Mouse (Mus musculus): Measurements from ENCODE around the gene Tbl3. TPM values are rescaled to one million over a fixed set of nuclear protein-coding genes. Genes with fewer than 3 reads are reported as not detected.

The Tbl3 gene
- total RNA-seq (2023) = 10 to 100 TPM; 16.1 to 22.1 TPM

DNA sequence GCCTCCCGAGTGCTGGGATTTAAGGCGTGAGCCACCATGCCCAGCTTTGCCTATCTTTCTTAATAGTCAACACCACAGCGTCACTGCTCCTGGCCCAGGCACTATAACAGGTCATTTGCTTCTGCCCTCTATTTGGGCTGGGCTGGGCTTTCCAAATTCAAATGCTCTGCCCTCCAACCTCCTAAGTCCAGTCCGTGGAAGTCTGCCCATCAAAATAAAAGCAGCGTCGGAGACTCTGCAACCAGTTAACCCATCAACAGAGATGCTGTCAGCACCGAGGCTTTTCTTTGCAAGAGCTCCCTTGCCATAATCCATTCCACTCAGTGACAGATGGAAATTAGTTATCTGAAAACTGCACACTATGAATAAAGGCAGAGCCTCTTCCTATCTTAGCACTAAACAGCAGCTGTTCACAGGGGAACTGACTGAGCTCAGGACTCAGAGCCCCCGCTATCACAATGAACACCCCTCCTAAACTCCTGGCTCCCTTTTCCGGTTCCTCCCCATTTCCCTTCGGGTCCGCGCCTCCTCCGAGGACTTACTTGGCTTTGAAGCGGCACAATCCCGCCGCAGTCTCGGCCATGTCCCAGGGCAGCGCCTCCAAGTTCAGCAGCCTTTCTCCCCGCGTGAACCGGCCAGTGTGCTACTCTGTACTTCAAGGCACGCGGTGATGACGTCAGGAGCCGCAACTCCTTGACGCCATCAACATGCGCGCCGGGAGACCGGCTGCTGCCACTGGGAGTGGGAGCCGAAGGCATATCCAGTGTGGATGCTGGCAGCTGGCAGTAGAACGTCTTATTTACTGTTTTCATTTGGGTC lies at the start of gene Tbl3:
TSS of gene Tbl3 (minus strand) at position 679 of the 819 bp plus-strand sequence.

DNA sequence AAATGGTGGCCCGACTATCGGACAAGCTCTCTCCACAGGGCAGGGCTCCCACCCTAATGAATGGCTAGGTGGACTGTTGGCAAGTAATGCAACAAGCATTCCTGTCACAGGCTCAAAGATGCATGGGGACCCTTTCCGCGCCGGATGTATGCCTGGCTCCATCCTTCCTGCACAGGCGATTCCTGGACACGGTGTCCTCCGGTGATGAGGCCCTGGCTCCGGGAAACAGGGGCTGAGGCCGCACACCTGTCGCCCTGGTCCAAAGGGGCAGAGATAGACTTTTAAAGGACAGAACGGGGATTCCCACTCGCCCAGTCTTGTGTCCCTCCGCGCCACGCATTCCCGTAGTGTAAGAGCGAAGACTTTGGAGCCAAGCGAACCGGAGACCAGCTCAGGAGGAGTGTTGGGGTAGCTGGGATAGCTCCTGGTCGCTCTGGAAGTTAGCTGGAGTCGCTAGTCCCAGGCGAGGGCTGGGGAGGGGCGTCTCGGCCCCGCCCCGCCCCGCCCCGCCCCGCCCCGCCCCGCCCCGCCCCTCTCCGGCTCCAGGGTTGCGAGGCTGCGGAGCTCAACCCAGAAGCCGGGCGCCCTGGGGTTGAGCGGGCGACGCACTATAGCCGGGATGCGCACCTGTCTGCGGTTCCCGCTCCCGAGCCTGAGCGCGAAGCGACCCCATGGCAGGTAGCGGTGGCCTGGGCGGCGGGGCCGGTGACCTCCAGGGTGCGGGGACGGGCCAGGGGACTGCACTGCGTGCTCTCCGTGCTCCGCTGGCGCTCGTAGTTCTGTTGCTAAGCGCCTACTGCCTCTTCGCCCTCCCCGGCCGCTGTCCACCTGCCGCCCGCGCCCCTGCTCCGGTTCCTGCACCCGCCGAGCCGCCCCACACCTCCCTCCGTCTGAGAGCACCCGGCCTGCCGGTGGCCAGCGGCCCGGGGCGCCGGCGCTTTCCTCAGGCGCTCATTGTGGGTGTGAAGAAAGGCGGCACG lies 45.2 kb upstream of the Tbl3 start, which contains the start of gene Hs3st6:
TSS of gene Hs3st6 (plus strand) at position 574 of the 980 bp plus-strand sequence.

DNA sequence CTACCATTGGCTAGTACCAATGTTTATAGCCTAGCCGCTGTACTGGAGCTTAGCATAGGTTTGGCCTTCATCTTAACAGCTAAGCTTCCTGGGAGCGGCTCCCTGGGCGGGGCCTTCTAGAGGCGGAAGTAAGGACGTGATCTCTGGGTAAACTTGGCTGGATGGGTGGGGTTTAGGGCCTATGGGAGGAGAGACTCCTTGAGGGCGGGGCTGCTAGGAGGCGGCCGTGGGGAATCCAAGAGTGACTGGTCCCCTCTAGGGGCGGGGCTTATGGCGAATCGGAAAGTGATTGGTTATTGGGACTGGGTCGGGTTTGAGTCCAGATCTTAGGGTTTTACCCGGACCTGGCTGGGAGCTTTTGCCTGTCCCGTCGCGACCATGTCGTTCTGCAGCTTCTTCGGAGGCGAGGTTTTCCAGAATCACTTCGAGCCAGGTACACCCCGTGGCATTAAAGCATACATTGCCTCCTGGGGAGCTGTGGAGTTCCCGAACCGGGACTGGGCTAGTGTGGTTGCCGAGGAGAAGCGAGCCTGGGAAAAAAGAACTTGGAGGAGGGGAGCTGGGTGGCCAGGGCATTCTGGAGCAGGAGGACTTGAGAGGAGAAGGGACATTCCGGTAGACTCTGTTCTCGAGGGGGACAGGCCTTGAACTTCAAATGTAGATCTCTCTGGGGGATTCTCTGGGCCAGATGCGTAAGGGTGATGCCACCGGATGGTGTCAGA lies 29.0 kb upstream of the Tbl3 start, which contains the start of gene Msrb1:
TSS of gene Msrb1 (plus strand) at position 313 of the 722 bp plus-strand sequence.

DNA sequence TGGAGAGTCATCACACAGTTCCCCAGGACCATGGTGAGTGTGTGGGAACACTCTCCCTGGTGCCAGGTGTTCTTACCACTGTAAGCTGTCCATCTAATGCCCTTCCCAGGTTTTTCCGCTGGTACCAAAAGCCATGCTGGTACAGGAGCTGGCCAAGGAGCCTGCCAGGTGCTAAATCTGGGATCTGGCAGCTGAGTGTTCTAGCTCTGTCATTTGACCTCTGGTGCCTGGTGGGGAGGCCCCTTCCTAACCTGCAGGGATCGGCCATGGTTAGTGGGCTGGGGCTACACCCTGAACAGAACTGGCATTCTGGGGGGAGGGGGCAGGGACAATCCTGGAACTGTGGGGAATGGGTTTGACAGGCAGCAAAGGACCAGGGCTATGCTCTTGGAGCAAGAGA lies 20.2 kb upstream of the Tbl3 start, which contains the start of gene Rpl3l:
TSS of gene Rpl3l (plus strand) at position 203 of the 400 bp plus-strand sequence.

DNA sequence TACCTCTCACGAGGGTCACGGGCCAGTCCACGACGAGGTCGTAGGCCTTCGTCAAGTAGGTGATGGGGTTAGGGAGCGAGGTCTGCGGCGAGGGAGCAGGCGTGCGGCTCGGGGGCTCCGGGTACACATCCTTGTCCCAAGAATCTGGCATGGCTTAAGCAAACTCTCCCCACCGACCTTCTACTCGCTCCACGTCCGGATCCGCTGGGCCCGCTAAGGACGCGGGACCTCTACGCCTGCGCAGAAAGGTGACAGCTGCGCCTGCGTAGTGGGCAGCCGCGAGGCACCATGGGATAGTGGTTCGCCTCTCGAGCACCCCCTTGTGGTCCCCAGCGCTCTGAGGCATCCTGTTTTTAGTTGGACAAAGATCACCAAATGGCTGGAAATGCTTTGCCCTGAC lies 16.7 kb upstream of the Tbl3 start, which contains the start of gene Ndufb10:
TSS of gene Ndufb10 (minus strand) at position 295 of the 400 bp plus-strand sequence.

DNA sequence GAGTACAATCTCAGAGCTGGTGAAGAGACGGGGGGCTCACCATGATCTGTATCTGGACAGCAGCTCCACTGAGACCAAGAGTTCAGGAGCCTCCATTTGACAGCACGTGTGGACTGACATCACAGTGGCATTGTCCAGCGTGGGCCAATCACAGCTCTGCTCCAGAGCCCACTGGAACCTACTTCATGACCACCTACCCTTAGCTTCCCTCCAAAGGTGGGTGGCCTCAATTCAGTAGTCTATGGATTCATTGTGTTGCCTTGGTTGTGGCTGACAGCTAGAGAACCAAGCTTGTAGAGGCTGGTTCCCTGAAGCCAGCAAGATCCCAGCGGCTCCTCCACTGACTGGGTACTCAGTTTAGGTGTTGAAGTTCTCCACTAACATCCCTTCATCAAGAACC lies 10.5 kb upstream of the Tbl3 start, which contains the start of the genes Rnf151 and Rps2:
TSS of gene Rnf151 (minus strand) at position 121 of the 400 bp plus-strand sequence.
TSS of gene Rps2 (plus strand) at position 174 of the 400 bp plus-strand sequence.

DNA sequence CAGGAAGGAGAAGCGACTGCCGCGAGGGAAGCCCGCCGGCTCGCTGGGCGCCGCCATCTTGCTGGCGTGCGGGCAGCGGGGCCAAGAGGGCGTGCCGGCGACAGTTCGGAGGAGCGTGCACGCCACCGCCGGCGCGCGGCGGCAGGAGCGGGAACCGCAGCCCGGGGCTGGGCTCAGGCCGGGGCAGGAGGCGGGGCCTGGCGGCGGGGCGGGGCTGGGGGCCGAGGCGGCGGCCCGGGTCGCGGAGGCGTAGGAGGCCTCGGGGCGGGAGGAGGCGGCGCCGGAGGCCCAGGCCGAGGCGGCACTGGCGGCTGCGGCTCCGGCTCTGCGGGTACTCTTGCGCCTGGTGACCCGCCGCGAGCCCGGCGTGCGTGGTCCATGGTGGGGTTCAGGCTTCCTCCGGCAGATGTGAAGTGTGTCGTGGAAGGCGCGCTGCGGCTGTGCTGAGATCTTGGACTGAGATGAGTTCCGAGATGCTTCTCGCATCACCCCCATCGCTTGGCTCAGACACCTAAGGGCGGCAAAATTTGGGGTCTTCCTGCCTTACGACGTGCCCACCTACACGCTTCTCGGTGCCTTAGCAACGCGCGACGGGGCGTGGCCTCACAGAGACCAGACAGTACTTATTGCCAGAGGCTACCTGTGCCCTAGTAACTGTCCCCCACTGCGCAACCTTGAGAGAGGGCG lies 11.3 kb downstream of the Tbl3 start, which contains the start of the genes Gfer and Noxo1:
TSS of gene Gfer (minus strand) at position 146 of the 687 bp plus-strand sequence.
TSS of gene Noxo1 (plus strand) at position 224 of the 687 bp plus-strand sequence.

DNA sequence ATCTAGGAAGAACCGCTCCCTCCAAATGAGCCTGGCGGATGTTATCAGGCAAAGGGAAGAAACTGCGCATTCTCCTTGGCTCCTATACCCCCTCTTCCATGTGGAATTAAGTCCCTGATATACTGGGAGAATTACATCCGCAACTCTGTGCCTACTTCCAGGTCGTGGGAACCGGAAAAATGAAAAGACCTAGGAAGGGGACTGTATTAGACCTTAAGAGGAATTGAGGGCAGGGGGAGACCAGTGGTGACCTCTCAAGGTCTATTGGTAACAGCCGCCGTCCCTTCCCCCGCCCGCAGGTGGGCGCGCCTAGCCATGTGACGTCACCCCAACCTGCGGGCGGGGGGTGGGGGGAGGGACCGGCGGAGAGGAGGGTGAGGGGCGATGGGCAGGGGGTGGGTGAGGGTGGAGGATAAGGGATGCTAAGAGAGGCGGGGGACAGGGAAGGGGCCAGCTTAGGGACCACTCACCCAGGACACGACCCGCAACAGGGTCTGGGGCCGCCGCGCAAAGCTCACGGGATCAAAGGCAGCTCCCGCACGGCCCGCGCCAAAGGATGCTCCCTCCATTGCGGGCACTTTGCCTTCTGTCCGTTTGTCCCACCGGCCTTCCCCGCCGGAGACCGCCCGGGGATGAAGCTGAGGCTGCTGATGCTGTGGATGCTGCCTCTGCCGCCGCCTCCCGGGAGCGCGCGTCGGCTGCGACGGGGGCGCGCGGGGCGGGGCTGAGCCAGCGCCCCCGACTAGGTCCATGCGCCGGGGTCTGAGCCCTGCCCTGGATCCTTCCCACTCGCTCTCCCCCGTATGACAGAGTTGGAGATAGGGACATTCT lies 18.0 kb downstream of the Tbl3 start, which contains the start of gene Syngr3:
TSS of gene Syngr3 (minus strand) at position 705 of the 831 bp plus-strand sequence.

DNA sequence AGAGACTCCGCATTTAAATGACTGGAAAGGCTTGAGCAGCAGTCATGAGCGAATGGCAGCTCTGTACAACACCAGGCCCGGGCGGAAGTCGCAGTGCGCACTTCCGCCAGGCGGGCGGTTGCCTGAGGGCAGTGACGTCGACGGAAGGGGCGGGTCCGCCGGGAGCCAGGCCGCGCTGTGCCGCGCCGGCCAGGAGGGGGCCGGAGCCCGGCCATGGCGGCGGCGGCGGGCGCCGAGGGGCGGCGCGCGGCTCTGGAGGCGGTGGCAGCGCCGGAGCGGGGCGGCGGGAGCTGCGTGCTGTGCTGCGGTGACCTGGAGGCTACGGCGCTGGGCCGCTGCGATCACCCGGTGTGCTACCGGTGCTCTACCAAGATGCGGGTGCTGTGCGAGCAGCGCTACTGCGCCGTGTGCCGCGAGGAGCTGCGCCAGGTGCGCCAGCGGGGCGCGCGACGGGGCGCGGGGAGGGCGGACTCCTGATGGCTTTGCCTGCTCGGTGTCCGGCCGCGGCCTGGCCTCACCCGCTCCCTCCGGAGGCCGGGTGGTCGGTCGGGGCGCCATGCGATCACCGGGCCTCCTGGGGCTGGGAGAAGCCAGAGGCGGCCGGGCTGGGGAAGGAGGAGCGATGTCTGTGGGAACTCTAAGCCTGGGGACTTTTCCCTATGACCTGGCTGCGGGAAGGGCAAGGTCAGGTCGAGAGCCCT lies 37.8 kb downstream of the Tbl3 start, which contains the start of gene Zfp598:
TSS of gene Zfp598 (plus strand) at position 143 of the 701 bp plus-strand sequence.

DNA sequence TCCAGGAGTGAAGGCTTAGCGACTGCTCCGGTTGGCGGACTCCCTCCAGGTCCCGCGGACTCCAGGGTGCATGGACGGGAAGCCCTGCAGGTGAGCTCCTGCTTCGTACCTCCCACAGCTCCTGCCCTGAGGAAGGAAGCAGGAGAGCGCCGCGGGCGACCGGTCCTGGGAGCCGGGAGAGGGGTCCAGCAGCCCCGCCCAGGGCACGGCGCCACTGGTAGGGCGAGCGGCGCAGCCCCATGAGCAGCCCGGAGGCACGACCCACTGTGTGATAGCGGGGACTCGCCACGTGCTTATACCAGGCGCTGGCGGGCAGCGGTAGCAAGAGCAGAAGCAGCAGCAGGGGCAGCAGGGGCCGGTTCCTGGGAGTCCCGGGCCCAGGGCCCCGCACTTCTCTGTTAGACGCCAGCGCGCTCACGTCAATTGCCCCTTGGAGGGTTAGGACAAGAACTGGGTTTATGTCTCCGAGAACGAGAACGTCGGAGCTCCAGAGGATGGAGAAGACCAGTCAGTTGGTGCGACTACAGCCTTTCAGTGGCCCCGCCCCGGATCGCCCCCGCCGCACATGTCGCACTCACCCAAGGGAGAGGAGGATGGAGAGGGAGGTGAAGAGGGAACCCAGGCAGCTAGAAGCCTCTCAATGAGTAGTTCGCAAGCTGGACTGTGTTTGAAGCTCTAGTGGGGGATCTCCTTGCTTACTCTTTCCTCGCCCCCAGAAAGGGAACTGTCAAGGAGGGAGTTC lies 49.3 kb downstream of the Tbl3 start, which contains the start of gene Npw:
TSS of gene Npw (minus strand) at position 441 of the 742 bp plus-strand sequence.

DNA sequence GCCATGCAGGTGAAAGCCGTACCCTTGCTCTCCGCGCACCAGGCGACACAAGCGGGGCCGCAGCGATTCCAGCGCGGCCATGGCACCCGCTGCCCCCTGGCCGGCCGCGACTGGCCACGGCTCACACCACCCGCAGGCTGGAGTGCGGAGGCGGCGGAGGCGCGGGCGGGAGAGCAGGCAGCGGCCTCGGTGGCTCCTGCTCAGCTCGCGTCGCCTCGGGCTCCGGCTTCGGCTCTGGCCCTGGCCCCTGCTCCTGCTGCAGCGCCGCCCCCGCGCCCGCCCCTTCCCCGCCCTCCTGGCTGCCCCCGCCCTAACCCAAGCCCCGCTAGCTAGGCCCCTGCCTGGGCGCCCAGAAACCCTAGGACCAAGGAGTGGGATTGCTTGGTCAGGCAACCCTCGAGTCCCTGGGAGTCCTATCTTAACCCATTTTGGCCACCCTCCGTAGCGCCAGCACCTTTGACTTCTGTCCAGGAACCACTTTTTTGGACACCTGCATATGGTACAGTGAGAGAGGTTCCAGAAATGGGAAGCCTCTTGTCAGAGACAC lies 57.3 kb downstream of the Tbl3 start, which contains the start of gene Slc9a3r2:
TSS of gene Slc9a3r2 (minus strand) at position 258 of the 547 bp plus-strand sequence.

Other genes starting within 250 kb of the Tbl3 start
- 10 to 100 TPM; 37.7 to 43.5 TPM for gene E4f1, start 237.3 kb downstream of the Tbl3 start, total RNA-seq (2023)
- 10 to 100 TPM; 14.8 to 18.7 TPM for gene Pgp, start 237.3 kb downstream of the Tbl3 start, total RNA-seq (2023)
- not detected for gene Bricd5, start 233.8 kb downstream of the Tbl3 start, total RNA-seq (2023)
- 10 to 100 TPM; 19.4 to 24.9 TPM for gene Mlst8, start 228.6 kb downstream of the Tbl3 start, total RNA-seq (2023)
- gene Caskin1, start 219.1 kb downstream of the Tbl3 start, total RNA-seq (2023) = not detected
- 100 to 1,000 TPM; 141 to 154 TPM for gene Traf7, start 179.7 kb downstream of the Tbl3 start, total RNA-seq (2023)
- 1 to 10 TPM in 1 of 2 experiments, under 1 TPM in 1; 0.58 to 1.6 TPM for gene Rab26, start 173.4 kb downstream of the Tbl3 start, total RNA-seq (2023)
- 10 to 100 TPM; 41.4 to 46.0 TPM for gene Pkd1, start 157.8 kb downstream of the Tbl3 start, total RNA-seq (2023)
- 10 to 100 TPM; 68.8 to 75.5 TPM for gene Tsc2, start 75.0 kb downstream of the Tbl3 start, total RNA-seq (2023)
- gene Nthl1, start 75.0 kb downstream of the Tbl3 start, total RNA-seq (2023) = 1 to 10 TPM; 1.7 to 2.5 TPM
- 1 to 10 TPM; 2.1 to 2.9 TPM for gene Slc9a3r2, start 57.3 kb downstream of the Tbl3 start, total RNA-seq (2023)
- not detected for gene Npw, start 49.2 kb downstream of the Tbl3 start, total RNA-seq (2023)
- gene Zfp598, start 38.0 kb downstream of the Tbl3 start, total RNA-seq (2023) = 10 to 100 TPM; 46.6 to 48.8 TPM
- not detected for gene Syngr3, start 17.7 kb downstream of the Tbl3 start, total RNA-seq (2023)
- 10 to 100 TPM; 15.5 to 18.1 TPM for gene Gfer, start 11.5 kb downstream of the Tbl3 start, total RNA-seq (2023)
- gene Noxo1, start 11.4 kb downstream of the Tbl3 start, total RNA-seq (2023) = 1 to 10 TPM; 3.4 to 5.3 TPM
- gene Rnf151, start 10.4 kb upstream of the Tbl3 start, total RNA-seq (2023) = not detected
- 100 to 1,000 TPM; 714 to 754 TPM for gene Rps2, start 10.5 kb upstream of the Tbl3 start, total RNA-seq (2023)
- gene Ndufb10, start 16.8 kb upstream of the Tbl3 start, total RNA-seq (2023) = 100 to 1,000 TPM in 1 of 2 experiments, 10 to 100 TPM in 1; 70.4 to 102 TPM
- gene Rpl3l, start 20.2 kb upstream of the Tbl3 start, total RNA-seq (2023) = 1 to 10 TPM; 1.6 to 3.7 TPM
- 100 to 1,000 TPM; 740 to 885 TPM for gene Msrb1, start 29.0 kb upstream of the Tbl3 start, total RNA-seq (2023)
- gene Hs3st6, start 45.3 kb upstream of the Tbl3 start, total RNA-seq (2023) = not detected
- gene Meiob, start 96.6 kb upstream of the Tbl3 start, total RNA-seq (2023) = not detected
- 10 to 100 TPM; 46.8 to 63.2 TPM for gene Hagh, start 132.5 kb upstream of the Tbl3 start, total RNA-seq (2023)
- gene Fahd1, start 142.7 kb upstream of the Tbl3 start, total RNA-seq (2023) = 1 to 10 TPM; 2.6 TPM
- 1 to 10 TPM in 1 of 2 experiments, under 1 TPM in 1; 0.84 to 1.5 TPM for gene Igfals, start 158.3 kb upstream of the Tbl3 start, total RNA-seq (2023)
- 10 to 100 TPM; 60.0 to 60.2 TPM for gene Nubp2, start 178.7 kb upstream of the Tbl3 start, total RNA-seq (2023)
- gene Spsb3, start 179.0 kb upstream of the Tbl3 start, total RNA-seq (2023) = 10 to 100 TPM; 26.4 to 26.5 TPM
- gene Eme2, start 187.4 kb upstream of the Tbl3 start, total RNA-seq (2023) = 10 to 100 TPM; 23.1 to 23.8 TPM
- gene Mrps34, start 187.5 kb upstream of the Tbl3 start, total RNA-seq (2023) = 10 to 100 TPM; 22.5 to 29.5 TPM
- gene Nme3, start 188.8 kb upstream of the Tbl3 start, total RNA-seq (2023) = 10 to 100 TPM; 23.7 to 24.7 TPM
- gene Mapk8ip3, start 229.3 kb upstream of the Tbl3 start, total RNA-seq (2023) = 100 to 1,000 TPM; 122 to 126 TPM

Measured in monocyte, adult 59 days (primary cell).